Mouse (Mus musculus) spleen, postnatal 10 days (tissue): Measurements from ENCODE around the gene Galnt3.

Experiments used
- DNase-seq, 2 experiments: peaks; one replicate each; pipeline ENCODE4 v3.0.0; 2021 to 2022; ENCODE audit warnings: low spot score in 2 of 2

The Galnt3 gene

GRCm38 (mm10) chr2:66124591-66125271, at the start of gene Galnt3:
Gene Galnt3 (minus strand): TSS chr2:66124994.
- DNase-seq = peak; percentile 9 to 20

DNA sequence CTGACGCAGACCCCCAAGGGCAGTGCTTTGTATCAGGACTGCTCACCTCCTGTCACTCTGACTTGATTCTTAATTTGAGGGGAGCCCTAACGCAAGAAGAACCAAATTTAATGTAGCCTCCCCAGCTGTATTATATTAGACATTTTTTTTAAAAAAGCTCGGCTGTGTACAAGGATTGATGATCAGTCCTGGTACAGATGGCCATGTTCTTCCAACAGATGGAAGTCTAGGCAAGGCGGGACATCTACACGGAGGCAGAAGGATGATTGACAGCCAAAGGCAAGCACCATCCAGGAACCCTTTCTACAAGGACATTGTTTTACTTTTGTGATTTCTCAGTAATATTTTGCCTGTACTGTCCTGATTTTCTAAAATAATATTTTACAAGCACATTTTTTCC, 48.3 kb upstream of the Galnt3 start:
- no peak for DNase-seq

DNA sequence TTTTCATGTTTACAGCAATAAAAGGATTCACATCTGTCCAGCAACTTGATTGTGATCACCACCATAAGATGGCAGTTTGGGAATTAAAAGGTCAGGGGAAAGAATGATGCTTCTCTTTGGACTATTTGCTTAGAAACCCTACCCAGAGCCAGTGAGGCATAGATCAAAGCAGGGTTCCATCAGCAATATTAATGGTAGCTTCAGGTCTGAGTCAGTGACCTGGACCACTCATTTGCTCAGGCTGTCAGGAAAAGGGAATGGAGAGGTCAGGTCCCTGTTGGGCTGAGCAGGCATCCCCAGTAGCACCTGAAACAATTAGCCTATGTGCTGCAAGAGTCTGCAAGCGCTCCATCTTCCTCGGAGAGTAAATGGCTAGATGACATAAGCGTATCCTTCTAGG, 46.8 kb upstream of the Galnt3 start:
- no peak for DNase-seq

DNA sequence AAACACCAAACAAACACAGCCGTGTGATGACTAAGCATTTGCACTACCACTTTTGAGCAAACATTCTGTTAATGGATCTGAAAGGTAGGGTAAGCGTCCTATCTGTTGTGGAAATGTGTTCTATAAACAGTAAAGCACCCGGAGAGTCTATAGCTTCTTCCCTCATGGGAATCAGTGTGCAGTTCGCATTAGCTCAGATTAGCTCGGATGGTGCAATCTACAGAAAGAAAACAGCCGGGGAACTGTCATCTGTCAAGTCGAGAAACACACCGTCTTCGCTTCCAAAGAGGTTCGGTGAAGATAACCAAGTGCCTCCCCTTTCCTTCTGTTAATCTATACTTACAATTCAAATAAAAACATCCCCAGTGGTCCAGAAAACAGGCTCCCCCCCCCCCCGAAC, 45.9 kb upstream of the Galnt3 start:
- no peak for DNase-seq

GRCm38 (mm10) chr2:66165025-66165424, 40.2 kb upstream of the Galnt3 start:
- DNase-seq = no peak

DNA sequence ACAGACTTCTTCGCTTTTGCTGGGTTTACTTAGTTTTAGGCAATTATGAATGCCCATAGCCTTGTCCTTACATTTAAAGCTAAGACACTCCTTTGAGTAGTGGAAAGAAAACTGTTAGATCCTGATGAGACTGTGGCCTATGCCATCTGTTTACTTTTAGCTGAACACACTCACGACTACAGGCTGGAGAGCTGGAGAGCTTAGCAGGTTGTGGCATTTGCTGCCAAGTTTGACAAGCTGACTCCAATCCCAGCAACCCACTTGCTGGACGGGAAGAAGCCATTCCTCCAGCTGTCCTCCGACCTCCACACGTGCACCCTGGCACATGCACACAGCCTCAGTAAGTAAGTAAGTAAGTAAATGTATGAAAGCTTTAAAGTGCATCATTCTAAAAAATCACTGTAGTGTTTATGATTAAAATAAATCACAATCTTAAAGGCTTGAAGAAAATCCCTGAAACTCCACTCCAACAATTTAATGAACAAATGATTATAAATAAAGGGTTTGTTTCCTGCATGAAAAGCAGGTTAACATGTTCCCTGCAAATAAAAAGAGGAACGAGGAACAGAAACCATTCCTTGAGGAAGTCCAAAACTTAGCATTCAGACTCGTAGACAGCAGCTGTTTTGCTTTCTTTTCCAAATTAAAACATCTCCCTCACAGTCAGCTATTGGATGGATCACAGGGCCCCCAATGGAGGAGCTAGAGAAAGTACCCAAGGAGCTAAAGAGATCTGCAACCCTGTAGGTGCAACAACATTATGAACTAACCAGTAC, 33.5 kb upstream of the Galnt3 start:
- DNase-seq = no peak

- DNase-seq = no peak
Measured at GRCm38 (mm10) chr2:66151436-66151835, 26.6 kb upstream of the Galnt3 start.

DNA sequence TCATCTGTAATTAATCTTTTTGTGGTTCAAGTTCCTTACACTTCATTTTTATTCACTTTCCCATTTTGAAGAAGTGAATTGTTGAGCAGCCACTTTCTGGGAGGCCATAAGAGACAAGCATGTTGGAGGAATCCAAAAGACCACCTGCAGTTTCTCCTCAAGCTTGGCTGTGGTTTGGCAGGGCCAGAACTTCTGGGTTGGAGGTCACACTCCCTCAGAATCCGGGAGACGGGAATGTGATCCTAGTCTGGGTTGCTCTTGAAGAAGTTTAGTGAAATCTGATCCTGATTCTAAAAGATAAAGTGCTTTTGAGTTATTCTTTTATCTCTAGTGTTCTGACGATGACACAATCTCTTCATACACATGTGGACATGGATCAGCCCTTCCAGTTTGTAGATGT, 25.7 kb upstream of the Galnt3 start:
- DNase-seq = no peak

- DNase-seq = no peak
Measured at GRCm38 (mm10) chr2:66148654-66149230, 23.9 kb upstream of the Galnt3 start.

- DNase-seq = no peak
Measured at GRCm38 (mm10) chr2:66146473-66146872, 21.7 kb upstream of the Galnt3 start.

GRCm38 (mm10) chr2:66144770-66145169, 20.0 kb upstream of the Galnt3 start:
- DNase-seq = no peak

GRCm38 (mm10) chr2:66143284-66143683, 18.5 kb upstream of the Galnt3 start:
- no peak for DNase-seq

GRCm38 (mm10) chr2:66142711-66143110, 17.9 kb upstream of the Galnt3 start:
- DNase-seq = no peak

DNA sequence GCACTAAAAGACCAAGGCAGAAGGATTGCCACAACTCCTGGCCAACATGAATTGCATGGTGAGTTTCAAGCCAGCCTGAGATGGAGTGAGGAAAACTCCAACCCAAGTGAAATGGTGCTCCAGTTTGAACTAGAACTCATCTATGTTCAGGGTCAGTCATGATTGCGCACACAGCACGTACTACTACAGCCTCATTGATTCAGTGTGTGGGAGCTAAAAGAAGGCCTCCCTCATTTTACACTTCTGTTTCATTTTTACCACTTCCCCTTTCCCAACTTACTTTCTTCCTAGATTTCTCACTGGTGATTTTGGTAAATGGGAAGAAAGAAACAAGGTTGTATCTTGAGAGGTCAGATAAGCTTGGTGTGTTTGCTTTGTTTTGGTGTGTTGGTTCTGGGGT, 17.5 kb upstream of the Galnt3 start:
- DNase-seq = no peak

GRCm38 (mm10) chr2:66140246-66140645, 15.5 kb upstream of the Galnt3 start:
- DNase-seq = no peak

DNA sequence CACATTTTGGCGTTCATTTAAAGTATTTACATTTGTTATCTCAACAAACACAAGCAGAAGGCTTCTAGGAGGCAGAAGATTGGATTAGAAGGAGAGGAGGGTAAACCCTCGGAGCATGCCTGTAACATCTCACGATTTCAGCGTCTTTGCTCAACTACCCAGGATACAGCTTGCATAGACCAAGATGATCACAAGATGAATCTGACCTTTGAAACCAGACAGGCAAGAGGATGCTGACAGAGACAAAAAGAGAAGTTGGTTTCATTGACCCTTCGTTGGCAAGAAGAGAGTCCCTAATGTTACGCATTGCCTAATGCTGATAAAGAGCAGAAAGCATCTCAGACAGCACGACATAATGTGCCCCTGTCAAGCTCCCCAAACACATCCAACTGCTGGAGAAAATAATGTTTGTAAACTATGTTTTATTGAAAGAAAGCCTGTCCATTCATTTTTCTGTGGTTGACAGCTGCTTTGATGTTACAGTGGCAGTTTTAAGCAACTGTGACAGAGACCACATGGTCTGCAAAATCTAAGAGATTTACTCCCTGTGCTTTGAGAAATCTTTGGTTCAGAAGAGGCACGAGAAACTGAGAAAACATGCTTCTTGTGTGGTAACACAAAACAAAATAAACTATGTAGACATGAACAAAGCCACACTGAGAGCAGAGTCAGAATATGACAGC, 7.2 kb upstream of the Galnt3 start:
- no peak for DNase-seq

- DNase-seq = no peak
Measured at GRCm38 (mm10) chr2:66128941-66129340, 4.1 kb upstream of the Galnt3 start.

DNA sequence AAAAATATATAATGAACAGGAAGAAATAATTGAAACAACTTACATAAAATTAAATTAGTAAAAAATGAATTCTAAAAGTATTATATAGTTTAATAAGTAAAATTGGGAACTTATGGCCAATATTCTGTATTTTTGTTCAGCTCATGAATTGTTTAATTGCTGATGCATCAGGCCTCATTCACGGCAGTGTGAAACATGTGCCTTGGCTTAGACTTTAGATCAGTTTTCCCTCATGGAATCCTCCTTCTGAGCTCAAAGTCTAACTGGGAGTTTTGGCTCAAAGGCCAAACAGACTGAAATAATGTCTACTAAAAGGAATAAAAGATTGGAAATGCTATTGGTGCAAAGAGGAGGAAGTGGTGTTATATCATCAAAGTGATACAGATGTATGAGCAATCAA, 2.7 kb upstream of the Galnt3 start:
- DNase-seq = no peak

DNA sequence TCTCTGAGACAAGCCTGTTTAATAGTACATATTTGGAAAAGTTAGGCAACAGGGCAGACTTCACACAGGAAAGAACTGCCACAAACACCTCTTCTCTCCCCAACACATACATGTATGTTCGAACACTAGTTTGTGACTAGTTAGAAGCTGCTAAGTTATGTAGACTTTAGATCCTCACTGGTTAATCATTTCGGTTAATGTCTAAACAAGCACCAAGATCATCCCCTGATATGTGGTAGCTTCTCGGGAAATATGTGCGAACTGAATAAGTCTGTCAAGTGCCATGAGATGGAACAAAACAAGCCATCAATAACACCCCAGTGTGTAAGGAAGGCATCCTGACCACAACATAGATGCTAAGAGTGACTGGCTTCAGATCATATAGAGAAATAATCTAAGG, 2.1 kb upstream of the Galnt3 start:
- DNase-seq = no peak

GRCm38 (mm10) chr2:66123756-66124589, 821 bp downstream of the Galnt3 start:
- peak; percentile 6 to 14 for DNase-seq

GRCm38 (mm10) chr2:66117686-66118085, 7.1 kb downstream of the Galnt3 start:
- DNase-seq = no peak
